Mouse (Mus musculus) embryonic facial prominence, embryonic 10.5 days (tissue): Measurements from ENCODE around the gene Rimbp2. TPM values are rescaled to one million over a fixed set of nuclear protein-coding genes. Genes with fewer than 3 reads are reported as not detected.
"Not testable (repeated sequence)": the region's sequence is repeated elsewhere in the genome, so short reads cannot be mapped to it uniquely, and the experiment has no call there.

Experiments used
- DNase-seq: peaks from one replicate; pipeline ENCODE4 v3.0.0-alpha.2; 2017; ENCODE audit warnings: low spot score
- H3K27ac ChIP-seq: fragments of 300-500 bp; sonication (generic); replicated peaks from 2 replicates; pipeline ENCODE4 v1.5.1; 2016; ENCODE audit warnings: mild to moderate bottlenecking
- H3K27me3 ChIP-seq: fragments of 300-500 bp; sonication (generic); replicated peaks from 2 replicates; pipeline ENCODE4 v1.6.1; 2016; ENCODE audit warnings: low read depth, mild to moderate bottlenecking; ENCODE audit not compliant: poor library complexity, severe bottlenecking
- H3K36me3 ChIP-seq: fragments of 300-500 bp; sonication (generic); replicated peaks from 2 replicates; pipeline ENCODE4 v1.6.1; 2016; ENCODE audit warnings: mild to moderate bottlenecking, moderate library complexity
- H3K4me1 ChIP-seq: fragments of 300-500 bp; sonication (generic); 2 replicates; pipeline ENCODE4 v1.6.1; 2016
- H3K4me3 ChIP-seq: fragments of 300-500 bp; sonication (generic); 2 replicates; pipeline ENCODE4 v1.5.1; 2016; ENCODE audit warnings: mild to moderate bottlenecking, moderate library complexity
- H3K9me3 ChIP-seq: fragments of 300-500 bp; sonication (generic); 2 replicates; pipeline ENCODE4 v1.6.1; 2016; ENCODE audit warnings: mild to moderate bottlenecking
- WGBS: fragments of 180-500 bp; shearing (Covaris S2); methylation state at CpG from one replicate; pipeline ENCODE4 v1.1.7; 2016; 5-methylcytosine and 5-hydroxymethylcytosine counted together
- polyA plus RNA-seq: library from polyadenylated mRNA; unstranded; fragments of >200 nt; fragmentation: Nextera tagmentation; extraction: Ambion mirVana; gene quantifications from 2 replicates; pipeline ENCODE4 v1.2.1, GENCODE M21; 2016

The Rimbp2 gene
- 0.33 and 0.42 TPM in 2 replicates for polyA plus RNA-seq

DNA sequence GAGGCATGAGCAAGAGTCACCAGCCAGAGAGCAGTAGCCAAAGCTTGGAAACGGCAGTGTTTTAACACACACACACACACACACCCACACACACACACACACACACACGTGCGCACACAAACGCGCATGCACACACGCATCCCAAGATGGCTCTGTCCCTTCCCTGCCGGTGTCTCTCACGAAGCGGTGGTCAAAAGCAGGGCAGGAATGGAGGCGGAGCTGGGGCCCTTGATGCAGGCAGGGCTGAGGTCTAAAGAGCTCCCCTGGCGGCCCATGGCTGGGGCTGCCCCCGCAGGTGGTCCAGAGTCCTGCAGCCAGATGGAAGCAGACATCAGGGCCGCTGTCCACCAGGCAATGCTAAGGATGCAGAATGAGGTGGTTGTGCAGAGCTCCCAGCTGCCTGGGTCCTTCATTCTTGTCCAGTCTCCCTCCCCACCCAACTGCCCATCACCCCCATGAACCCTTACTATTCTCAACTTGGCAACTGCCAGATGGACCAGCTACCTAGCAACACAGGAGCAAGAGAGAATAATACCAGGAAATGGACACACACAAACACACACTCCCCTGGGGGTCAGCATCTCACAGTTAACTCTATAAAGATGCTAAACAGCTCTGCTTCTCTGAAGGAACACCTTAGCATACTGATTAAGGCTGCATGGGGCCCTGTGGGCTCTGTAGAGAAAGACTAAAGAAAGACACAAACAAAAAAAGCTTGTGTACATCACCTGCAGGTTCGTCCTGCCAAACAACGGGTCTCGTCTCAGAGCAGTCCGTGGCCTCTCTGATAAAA, at the start of gene Rimbp2:
Gene Rimbp2, minus strand, starts transcription at position 209 of the 793 bp plus-strand sequence.
- H3K36me3 ChIP-seq: no peaks in the 10 kb centered on the region
- H3K27ac ChIP-seq: peak within 1 kb of the TSS; percentile 76
- peaks cover 5% of the 10 kb centered on the region; the same call in 1 of the 2 replicates for H3K9me3 ChIP-seq
- H3K27me3 ChIP-seq: peaks cover 39% of the 10 kb centered on the region
- peak; percentile 86 for DNase-seq
- H3K4me1 ChIP-seq: peaks cover 23% of the 10 kb centered on the region
- WGBS: 9% methylated on average over 17 of the region's 17 CpGs
- peak within 1 kb of the TSS; percentile 63 for H3K4me3 ChIP-seq

- Histone ChIP-seq H3K9me3 (no peaks in the 10 kb centered on the region), H3K4me1 (peaks cover 50% of the 10 kb centered on the region), H3K36me3 (peaks cover 24% of the 10 kb centered on the region), H3K27me3 (0 out of 2 replicates have a peak, but pooled peaks cover 5% of the 10 kb centered on the region), H3K4me3 (no peak overlapping the region), H3K27ac (peak overlapping the region; percentile 66; the same call in 1 of the 2 replicates)
- no peak for DNase-seq
- 54% methylated on average over 14 of the region's 14 CpGs for WGBS
Observed at GRCm38 (mm10) chr5:129002571-129003011, 49.3 kb upstream of the Rimbp2 start.

- 35% methylated on average over 8 of the region's 8 CpGs for WGBS
- DNase-seq: peak; percentile 32
- Histone ChIP-seq H3K4me1 (peaks cover 32% of the 10 kb centered on the region), H3K36me3 (peaks cover 29% of the 10 kb centered on the region), H3K4me3 (no peak overlapping the region), H3K27ac (no peak overlapping the region; the same call in 1 of the 2 replicates), H3K27me3 (no peaks in the 10 kb centered on the region), H3K9me3 (no peaks in the 10 kb centered on the region)
Observed at GRCm38 (mm10) chr5:129000706-129001468, 47.6 kb upstream of the Rimbp2 start.

DNA sequence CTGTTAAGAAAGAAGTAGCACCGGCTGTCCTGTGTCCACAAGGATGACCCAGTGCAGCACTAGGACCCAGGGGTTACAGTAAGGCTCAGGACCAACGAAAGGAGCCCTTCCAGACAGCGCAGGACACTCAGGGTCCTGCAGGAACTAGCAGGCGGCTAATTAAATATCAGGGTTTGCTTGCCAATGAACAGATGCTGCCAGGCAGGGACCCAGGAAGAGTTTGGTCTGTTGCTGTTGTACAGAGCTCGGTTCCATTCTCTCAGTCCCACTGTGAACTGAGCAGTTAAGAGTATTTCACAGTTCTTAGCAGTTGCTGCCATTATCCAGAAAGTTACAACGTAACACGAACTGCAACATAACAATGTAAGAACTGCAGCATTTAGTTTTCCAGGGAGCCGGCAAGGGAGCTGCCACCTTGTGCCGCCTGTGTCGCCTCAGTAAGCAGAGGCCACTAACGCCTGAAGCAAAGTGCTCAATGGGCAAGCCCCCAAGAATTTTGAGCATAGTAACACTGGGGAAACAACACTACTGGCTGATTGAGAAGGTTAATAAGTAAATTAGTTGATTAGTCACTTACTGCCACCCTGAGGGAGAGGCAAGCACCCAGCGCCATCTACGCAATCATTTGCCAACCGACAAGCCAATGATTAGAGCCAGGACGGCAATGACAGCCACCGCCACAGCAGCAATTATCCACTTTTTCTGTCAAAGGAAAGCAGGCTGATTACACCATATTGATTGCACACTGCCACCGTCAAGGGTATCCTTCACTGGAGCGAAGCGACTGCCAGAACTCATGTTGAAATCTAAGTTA, 34.1 kb upstream of the Rimbp2 start:
- H3K4me3 ChIP-seq: no peak overlapping the region
- H3K36me3 ChIP-seq: peaks cover 45% of the 10 kb centered on the region
- H3K9me3 ChIP-seq: no peaks in the 10 kb centered on the region
- WGBS: 81% methylated on average over 19 of the region's 19 CpGs
- no peak overlapping the region for H3K27ac ChIP-seq
- H3K4me1 ChIP-seq: peaks cover 5% of the 10 kb centered on the region; the same call in 1 of the 2 replicates
- no peak for DNase-seq
- H3K27me3 ChIP-seq: no peaks in the 10 kb centered on the region

DNA sequence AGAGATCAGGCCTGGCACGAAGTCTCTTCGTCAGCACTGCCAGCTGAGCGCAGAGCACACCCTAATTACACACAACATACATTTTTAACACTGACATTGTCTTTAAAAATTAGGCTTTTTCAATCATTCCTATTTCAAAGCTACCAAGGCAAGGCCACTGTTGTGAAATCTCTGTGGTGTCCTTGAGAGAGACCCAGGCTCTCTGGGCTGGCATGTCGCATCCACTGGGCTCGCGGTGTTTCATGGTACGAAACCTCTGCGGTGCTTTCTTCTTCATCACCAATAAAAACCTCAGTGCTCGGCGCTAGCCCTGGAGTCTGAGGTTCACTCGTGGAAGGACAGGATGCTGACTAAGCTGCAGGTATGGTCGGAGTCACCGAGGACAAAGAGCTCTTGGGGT, 32.7 kb upstream of the Rimbp2 start:
- H3K9me3 ChIP-seq: no peaks in the 10 kb centered on the region
- DNase-seq: no peak
- 91% methylated on average over 13 of the region's 13 CpGs for WGBS
- no peak overlapping the region for H3K27ac ChIP-seq
- no peak overlapping the region for H3K4me3 ChIP-seq
- H3K27me3 ChIP-seq: no peaks in the 10 kb centered on the region
- H3K36me3 ChIP-seq: peaks cover 31% of the 10 kb centered on the region
- peaks cover 5% of the 10 kb centered on the region; the same call in 1 of the 2 replicates for H3K4me1 ChIP-seq

GRCm38 (mm10) chr5:128984536-128984935, 31.2 kb upstream of the Rimbp2 start:
- Histone ChIP-seq H3K4me3 (no peak overlapping the region), H3K9me3 (no peaks in the 10 kb centered on the region)
- WGBS: 91% methylated on average over 6 of the region's 6 CpGs

GRCm38 (mm10) chr5:128981607-128982006, 28.3 kb upstream of the Rimbp2 start:
- peaks cover 20% of the 10 kb centered on the region for H3K36me3 ChIP-seq
- peak; percentile 77 for DNase-seq
- 28% methylated on average over 12 of the region's 12 CpGs for WGBS
- no peak overlapping the region for H3K27ac ChIP-seq
- no peak overlapping the region for H3K4me3 ChIP-seq
- H3K4me1 ChIP-seq: no peaks in the 10 kb centered on the region
- no peaks in the 10 kb centered on the region for H3K9me3 ChIP-seq
- H3K27me3 ChIP-seq: no peaks in the 10 kb centered on the region

More at GRCm38 (mm10) chr5:128984536-128984935, 31.2 kb upstream of the Rimbp2 start:
- Histone ChIP-seq H3K4me1 (peaks cover 5% of the 10 kb centered on the region; the same call in 1 of the 2 replicates), H3K36me3 (peaks cover 26% of the 10 kb centered on the region), H3K27ac (no peak overlapping the region), H3K27me3 (no peaks in the 10 kb centered on the region)
- DNase-seq: no peak

- no peaks in the 10 kb centered on the region for H3K9me3 ChIP-seq
- 71% methylated on average over 7 of the region's 7 CpGs for WGBS
- DNase-seq: no peak
- no peaks in the 10 kb centered on the region for H3K27me3 ChIP-seq
- peaks cover 6% of the 10 kb centered on the region; the same call in 1 of the 2 replicates for H3K4me1 ChIP-seq
- no peak overlapping the region for H3K27ac ChIP-seq
- peaks cover 13% of the 10 kb centered on the region for H3K36me3 ChIP-seq
- H3K4me3 ChIP-seq: no peak overlapping the region
Observed at GRCm38 (mm10) chr5:128980857-128981256, 27.6 kb upstream of the Rimbp2 start.

GRCm38 (mm10) chr5:128978957-128979356, 25.7 kb upstream of the Rimbp2 start:
- Histone ChIP-seq H3K4me1 (peaks cover 6% of the 10 kb centered on the region; the same call in 1 of the 2 replicates), H3K27ac (no peak overlapping the region), H3K27me3 (no peaks in the 10 kb centered on the region), H3K9me3 (no peaks in the 10 kb centered on the region), H3K4me3 (no peak overlapping the region), H3K36me3 (no peaks in the 10 kb centered on the region)
- DNase-seq: no peak
- WGBS: 98% methylated on average over 7 of the region's 7 CpGs

DNA sequence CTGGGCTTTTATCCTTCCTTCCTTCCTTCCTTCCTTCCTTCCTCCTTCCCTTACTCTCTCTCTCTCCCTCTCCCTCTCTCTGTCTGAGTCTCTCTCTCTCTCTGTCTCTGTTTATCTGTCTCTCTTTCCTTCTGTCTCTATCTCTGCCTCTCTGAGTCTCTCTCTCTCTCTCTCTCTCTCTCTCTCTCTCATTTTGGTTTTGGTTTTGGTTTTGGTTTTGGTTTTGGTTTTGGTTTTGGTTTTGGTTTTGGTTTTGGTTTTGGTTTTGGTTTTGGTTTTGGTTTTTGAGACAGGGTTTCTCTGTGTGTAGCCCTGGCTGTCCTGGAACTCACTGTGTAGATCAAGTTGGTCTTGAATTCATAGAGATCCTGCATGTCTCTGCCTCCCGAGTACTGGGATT, 24.2 kb upstream of the Rimbp2 start:
- not testable (repeated sequence) for DNase-seq, H3K9me3 ChIP-seq, H3K4me1 ChIP-seq, H3K27ac ChIP-seq, H3K36me3 ChIP-seq, H3K27me3 ChIP-seq, H3K4me3 ChIP-seq
- WGBS: 92% methylated on average over 1 of the region's 1 CpGs

GRCm38 (mm10) chr5:128976266-128976665, 23.0 kb upstream of the Rimbp2 start:
- H3K9me3 ChIP-seq: no peaks in the 10 kb centered on the region
- H3K4me3 ChIP-seq: no peak overlapping the region
- DNase-seq: peak; percentile 68
- no peaks in the 10 kb centered on the region for H3K27me3 ChIP-seq
- no peaks in the 10 kb centered on the region for H3K36me3 ChIP-seq
- peaks cover 9% of the 10 kb centered on the region; the same call in 1 of the 2 replicates for H3K4me1 ChIP-seq
- 18% methylated on average over 4 of the region's 4 CpGs for WGBS
- no peak overlapping the region for H3K27ac ChIP-seq

DNA sequence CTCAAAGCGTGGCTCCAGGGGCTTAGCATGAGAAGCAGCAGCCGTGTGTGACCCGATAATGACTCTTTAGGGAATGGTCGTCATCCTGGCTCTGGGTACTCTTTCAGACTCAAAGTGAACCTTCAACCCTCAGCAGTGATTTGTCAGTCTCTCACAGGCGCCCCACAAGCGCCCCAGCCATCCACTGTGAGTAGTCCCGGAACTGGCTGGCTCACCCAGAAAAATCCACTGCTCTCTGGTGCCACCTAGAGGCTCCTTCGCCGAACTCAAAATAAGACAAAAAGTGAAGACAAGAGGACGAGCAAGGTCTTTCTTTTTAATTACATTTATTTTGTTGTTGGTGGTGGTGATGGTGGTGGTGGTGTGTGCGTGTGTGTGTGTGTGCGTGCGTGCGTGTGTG, 18.0 kb upstream of the Rimbp2 start:
- Histone ChIP-seq H3K4me1 (peaks cover 8% of the 10 kb centered on the region; the same call in 1 of the 2 replicates), H3K36me3 (no peaks in the 10 kb centered on the region), H3K9me3 (peaks cover 4% of the 10 kb centered on the region; the same call in 1 of the 2 replicates), H3K27me3 (no peaks in the 10 kb centered on the region), H3K4me3 (no peak overlapping the region), H3K27ac (no peak overlapping the region)
- WGBS: 19% methylated on average over 14 of the region's 14 CpGs
- peak; percentile 74 for DNase-seq
